Mouse (Mus musculus) heart, postnatal 4 days (tissue): ENCODE measurements around the gene Hoxd12. TPM values are rescaled to one million over a fixed set of nuclear protein-coding genes. Genes with fewer than 3 reads are reported as not detected.

ENCODE experiments used
- DNase-seq: peaks from one replicate; pipeline ENCODE4 v3.0.0; 2021
- microRNA-seq, 2 experiments: library from miRNA; unstranded; fragments of <30 nt; microRNA quantifications; one replicate each; pipeline ENCODE4 v1.2.0; 2021 to 2022
- total RNA-seq, 2 experiments: library from RNA; stranded (reverse); gene quantifications; 2 replicates each; pipeline ENCODE4 v1.2.3; 2021

Gene Hoxd12
- total RNA-seq, 2 experiments from 2014 or later = not detected

DNA sequence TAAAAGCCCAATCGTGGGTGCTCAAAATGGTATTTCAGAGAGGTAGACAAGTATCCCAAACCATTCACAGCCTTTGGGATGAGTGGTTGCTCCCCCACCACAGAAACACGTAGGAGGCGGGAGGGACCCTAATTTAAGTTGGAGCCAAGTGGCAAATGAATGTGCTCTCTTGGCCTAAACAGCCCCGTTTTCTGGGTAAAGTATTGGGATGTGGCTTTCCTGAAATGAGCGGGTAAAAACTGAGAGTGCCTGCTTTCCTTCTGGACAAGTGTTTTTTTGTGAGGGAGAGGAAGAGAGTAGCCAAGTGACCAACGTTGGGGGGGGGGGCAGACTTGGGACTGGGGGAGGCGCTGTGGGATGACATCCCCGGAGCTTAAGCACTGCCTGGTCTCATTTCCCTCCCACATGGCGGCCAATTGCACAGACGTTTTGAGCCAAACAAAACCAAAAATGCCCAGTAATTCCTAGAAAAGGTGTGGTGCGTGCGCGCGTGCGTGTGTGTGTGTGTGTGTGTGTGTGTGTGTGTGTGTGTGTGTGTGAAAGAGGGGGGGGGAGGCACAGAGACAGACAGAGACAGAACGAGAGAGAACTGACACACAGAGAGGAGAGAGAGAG, 36.2 kb downstream of the Hoxd12 start:
- no peak for DNase-seq

- peak; percentile 41 for DNase-seq
Measured at GRCm38 (mm10) chr2:74711721-74712621, 37.2 kb downstream of the Hoxd12 start, which contains the start of the genes Hoxd3 and Hoxd4. Gene Hoxd3 (plus strand): TSS chr2:74711927. Gene Hoxd4 (plus strand): TSS chr2:74711929.

DNA sequence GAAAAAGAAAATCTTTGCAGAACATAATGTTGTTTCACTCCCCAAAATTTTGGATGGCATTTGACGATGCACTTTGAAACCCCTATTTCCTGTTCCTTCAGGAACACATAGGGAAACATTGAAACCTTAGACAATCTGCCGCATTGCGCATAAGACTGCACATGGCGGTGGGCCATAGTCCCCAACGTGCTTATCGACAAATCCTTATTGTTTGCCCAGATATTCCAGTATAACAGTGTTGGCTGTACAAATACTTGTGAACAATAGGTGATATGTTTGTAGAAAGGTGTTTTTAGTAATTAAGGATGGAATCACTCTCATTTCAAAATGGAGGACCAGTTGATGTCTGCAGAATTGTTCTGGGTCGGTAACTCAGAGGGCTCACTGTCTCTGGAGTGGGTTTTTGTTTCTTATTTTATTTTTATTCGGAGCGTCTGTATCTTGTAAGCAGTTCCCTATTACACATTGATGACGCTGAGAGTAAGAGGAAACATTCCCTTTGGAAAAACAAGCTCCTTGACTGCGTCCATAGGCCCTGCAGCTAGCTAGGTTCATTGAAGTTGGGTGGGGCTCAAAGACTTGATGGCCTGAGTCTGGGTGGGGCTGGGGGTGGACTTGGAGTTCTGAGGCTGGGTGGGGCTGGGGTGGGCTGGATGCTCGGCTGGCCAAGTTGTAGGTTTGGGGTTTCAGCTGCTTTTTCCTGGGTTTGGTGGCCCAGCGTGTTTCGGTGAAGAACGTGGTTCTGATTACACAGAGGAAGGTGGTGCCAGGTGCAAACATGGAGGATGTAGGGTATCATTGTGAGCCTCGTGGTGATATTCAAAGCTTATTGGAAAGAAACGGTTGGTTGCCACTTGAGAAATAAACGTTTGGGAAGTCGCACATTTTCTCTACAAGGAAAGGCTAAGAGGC, 38.7 kb downstream of the Hoxd12 start:
- no peak for DNase-seq

DNA sequence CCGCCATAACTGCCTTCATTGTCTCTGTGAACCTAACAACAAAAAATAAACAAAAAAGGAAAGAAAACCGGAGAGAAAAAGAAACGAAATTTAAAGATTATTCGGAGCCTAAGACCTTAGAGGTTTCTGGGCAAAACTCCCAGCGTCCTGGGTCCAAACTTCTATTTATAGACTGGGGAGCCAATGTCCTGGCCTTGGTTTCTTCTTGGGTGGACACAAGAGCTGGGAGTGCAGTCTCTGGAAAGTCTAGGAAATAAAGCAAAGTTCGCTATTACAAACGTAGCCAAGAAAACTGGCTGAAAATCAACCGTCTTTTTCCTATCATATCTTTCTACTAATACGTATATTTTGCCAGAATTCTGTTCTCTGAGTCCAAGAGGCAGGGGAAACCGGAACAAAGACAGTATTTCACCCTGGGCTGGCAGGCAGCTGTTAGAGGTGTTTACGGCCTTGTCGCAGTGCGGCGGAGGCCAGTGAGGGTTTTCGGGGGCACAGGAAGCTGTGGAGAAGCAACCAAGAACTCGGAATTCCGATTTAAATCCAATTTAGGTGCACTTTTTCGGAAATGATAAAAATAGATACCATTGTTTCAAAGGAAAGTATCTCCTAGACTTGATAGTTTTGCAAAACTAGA, 39.5 kb downstream of the Hoxd12 start:
- no peak for DNase-seq

DNA sequence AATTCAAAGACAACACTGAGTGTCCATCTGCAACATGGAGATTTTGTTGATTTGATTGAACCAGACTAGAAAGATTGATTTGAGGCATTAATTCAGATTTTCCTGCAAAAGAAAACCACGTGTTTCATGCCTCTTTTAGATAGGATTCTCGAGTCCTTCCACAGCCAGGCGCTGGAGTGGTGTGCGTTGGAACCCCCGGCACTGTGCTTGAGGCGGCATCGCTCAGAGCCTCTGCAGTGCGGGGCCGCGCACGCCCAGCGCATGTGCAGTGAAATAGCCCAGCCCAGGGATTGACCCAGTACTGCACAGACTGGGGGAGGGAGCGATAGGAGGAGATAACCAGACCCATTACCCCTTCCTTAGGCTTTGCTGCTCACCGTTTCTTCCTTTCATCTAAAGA, 40.1 kb downstream of the Hoxd12 start:
- no peak for DNase-seq

DNA sequence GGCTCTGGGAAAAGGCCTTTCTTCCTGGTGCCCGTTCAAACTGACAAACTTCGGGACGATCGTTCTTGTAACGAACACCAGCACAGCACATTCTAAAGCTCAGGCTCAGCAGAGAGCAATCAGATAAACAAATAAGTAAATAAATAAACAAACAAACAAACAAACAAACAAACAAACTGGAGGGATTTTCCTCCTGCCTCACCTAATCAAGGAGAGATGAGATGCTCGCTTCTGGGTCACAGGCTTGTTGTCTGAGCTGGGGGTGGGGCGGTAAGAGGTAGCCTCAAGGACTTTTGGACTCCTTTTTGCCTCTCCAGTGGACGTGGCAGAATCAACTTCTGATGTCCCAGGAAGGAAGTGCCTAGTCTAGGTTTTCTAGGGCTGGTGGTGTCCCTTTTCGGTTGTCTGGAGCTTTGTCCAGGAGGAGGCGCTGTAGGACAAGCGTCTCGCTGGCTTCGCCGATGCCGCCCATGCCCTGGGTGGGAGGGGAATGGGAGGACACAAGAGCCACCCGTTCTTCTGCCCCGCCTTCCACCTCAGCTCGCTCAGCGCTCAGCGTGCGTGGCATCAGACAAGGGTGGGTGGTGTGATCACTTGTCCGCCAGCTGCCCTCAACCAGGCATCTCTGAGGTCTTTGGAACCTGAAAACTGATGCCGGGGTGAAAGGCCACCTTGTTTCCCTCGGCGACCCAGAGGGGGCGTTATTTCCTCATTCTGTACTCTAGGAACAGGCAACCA, 40.9 kb downstream of the Hoxd12 start:
- DNase-seq = peak; percentile 96

- no peak for DNase-seq
Measured at GRCm38 (mm10) chr2:74720384-74720783, 45.6 kb downstream of the Hoxd12 start.

GRCm38 (mm10) chr2:74720955-74721491, 46.2 kb downstream of the Hoxd12 start:
- DNase-seq = no peak

DNA sequence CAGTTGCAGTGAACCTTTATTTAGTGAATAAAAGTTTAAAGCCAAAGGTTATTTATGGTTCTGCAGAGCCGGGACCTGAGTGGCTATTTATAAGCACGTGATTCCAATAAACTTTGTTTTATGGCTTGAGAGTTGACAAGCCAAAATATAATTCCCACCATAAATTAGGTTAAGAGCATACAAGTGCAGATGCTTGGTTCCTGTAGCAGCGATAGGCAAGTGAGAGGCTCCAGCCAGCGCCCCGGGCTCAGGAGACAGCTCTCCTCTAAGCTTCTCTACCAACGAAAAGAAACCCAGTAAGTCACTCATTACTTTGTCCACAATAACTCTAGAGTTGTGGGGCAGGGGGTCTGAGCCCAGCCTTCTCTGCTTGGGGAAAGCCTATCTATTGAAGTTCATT, 47.1 kb downstream of the Hoxd12 start:
- no peak for DNase-seq

DNA sequence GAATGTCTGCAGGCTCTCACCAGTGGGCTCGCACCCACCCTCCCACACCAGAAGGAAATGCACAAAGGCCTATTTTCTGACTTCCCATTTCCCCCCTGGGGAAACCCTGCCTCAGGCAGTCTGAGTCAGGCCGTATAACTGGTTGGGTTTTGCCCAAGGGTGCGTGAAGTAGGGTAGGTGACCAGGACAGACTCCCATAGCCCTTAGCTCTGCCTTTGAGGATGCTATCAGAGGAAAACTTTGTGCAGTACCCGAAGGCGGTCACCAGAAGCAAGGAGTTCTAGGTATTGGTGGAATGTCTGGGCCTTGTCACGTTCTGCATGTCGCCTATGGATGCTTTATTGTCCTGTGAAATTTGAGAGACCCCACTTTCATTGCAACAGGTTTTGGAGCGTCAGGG, 48.1 kb downstream of the Hoxd12 start:
- DNase-seq = no peak

GRCm38 (mm10) chr2:74724244-74725015, 49.6 kb downstream of the Hoxd12 start:
- DNase-seq = peak; percentile 21

DNA sequence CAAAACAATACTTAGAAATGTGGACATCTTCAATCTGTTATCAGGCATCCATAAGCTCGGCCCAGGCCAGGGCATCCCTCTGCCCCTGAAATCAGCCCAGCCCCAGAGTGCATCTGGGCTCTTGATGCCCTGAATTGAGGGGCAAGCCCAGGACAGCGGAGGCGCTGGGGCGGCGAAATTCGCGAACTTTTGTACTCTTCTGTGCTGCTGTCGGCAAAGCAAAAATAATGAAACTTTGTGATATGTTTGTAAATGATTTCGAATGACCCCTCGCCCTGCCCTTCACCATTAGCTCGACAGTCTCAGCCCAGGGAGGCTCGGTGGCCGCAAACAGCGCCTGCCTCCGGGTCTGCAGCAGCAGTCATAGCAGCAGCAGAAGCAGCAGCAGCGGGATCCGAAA, 50.4 kb downstream of the Hoxd12 start:
- DNase-seq = no peak

DNA sequence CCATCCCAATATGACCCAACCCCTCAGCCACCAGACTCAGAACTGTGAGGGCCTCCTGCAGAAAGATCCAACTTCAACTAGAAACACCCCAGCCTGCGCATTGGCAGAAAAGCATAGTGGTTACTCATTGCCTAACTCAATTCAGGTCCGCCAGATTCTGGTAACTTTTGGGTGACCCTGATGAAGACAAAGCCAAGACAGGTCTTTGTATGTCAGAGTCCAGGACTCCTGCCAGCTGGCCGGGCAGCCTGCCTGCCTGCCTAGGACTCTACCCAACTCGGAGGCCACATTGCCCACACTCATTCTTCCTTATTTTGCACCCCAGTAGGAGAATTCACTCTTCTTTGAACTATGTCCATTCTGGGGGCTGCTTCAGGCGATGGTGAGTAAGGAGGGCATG, 51.7 kb downstream of the Hoxd12 start, which contains the start of gene Gm28230:
Gm28230 (plus strand) TSS at position 178 of the 400 bp plus-strand sequence.
- DNase-seq = no peak

GRCm38 (mm10) chr2:74726973-74727639, 52.3 kb downstream of the Hoxd12 start:
- no peak for DNase-seq

Small RNA genes lying within 50 kb of the gene (microRNA-seq; reads per million reads assigned to microRNA genes)
- gene Gm44463 = 0 reads per million in 2 experiments
- 689 to 704 reads per million in 2 experiments for gene Mir10b

Other genes with a start within 250 kb of the Hoxd12 start
- 10 to 100 TPM; 20.8 to 21.3 TPM for gene Lnpk, start 95.6 kb upstream of the Hoxd12 start, total RNA-seq
- not detected for gene Evx2, start 15.5 kb upstream of the Hoxd12 start, total RNA-seq
- gene Hoxd13, start 6.7 kb upstream of the Hoxd12 start, total RNA-seq = not detected
- not detected for gene Hoxd11, start 4.5 kb downstream of the Hoxd12 start, total RNA-seq
- gene Hoxd10, start 16.9 kb downstream of the Hoxd12 start, total RNA-seq = not detected
- gene Hoxd9, start 22.7 kb downstream of the Hoxd12 start, total RNA-seq = under 1 TPM; 0.12 to 0.27 TPM
- 1 to 10 TPM; 1.2 to 1.9 TPM for gene Hoxd8, start 29.6 kb downstream of the Hoxd12 start, total RNA-seq
- gene Hoxd3, start 36.9 kb downstream of the Hoxd12 start, total RNA-seq = under 1 TPM in 1 of 2 experiments, not detected in 1; 0.11 TPM
- under 1 TPM; 0.45 TPM for gene Hoxd4, start 36.9 kb downstream of the Hoxd12 start, total RNA-seq
- not detected for gene Gm28230, start 51.7 kb downstream of the Hoxd12 start, total RNA-seq
- not detected for gene Hoxd1, start 88.0 kb downstream of the Hoxd12 start, total RNA-seq
- 100 to 1,000 TPM; 133 to 148 TPM for gene Mtx2, start 150.8 kb downstream of the Hoxd12 start, total RNA-seq